Comparison of ENCODE assay signal across 38 mouse cellular contexts in the genomic region with DNA sequence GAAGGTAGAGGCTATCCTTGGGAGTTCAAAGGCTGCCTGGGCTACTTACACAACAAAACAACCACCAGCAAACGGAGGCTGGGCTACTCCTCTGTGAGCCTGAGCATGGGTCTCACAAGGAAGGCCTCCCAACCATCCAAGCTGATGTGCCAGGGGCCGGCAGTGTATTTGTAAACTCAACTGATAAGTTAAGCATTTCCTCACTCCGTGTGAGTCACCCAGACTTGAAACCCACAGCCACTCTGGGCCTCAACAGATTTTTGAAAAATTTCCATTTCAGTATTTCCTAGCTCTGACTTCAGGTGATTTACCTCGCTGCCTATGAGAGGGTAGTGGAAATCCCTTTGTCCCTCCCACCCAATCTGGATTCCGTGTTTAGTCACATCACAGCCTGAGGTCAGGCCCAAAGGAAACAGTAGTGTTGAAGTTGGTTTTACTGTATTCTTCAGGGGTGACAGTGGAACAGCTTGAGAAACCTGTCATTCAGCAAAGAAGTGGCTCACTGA. TPM values are rescaled to one million over a fixed set of nuclear protein-coding genes. Genes with fewer than 3 reads are reported as not detected.
DNase-seq lines count a peak whose midpoint lies in the region; ATAC-seq and TF ChIP-seq lines count a peak whose summit lies in the region.
"Had no signal": no experiment of that assay in that cellular context is flagged by ENCODE, and none has a peak within 500 bp of the region (broad histone marks: within the 10 kb centered on the region; RNA-seq: fewer than 3 reads in every experiment).

No protein-coding gene starts in this region.

- peaks cover 75% of the 10 kb centered on the region for H3K4me1 ChIP-seq in G1E (ENCODE audit: insufficient read depth, low read depth, low read length)
- no peaks in the 10 kb centered on the region for H3K4me1 ChIP-seq in kidney, adult 2 months (ENCODE audit: control insufficient read depth, insufficient read depth, low read length)

- ATAC-seq in G1E (ENCODE audit: extremely low read depth, insufficient number of reproducible peaks, low FRiP score, poor library complexity, severe bottlenecking) = no peak
- peak; percentile 64 for ATAC-seq in inflammation-experienced regulatory T-cells, adult 6 months
- ATAC-seq: forebrain, embryonic 16.5 days; hindbrain, embryonic 16.5 days; intestine, embryonic 16.5 days had no signal

- H3K27me3 ChIP-seq in G1E (ENCODE audit: insufficient read depth, low read length) = 0 out of 2 replicates have a peak, but pooled peaks cover 3% of the 10 kb centered on the region
- 0 out of 2 replicates have a peak, but pooled peaks cover 2% of the 10 kb centered on the region for H3K27me3 ChIP-seq in kidney, adult 2 months (replicated peaks; ENCODE audit: control insufficient read depth, insufficient read depth, low read length)
- H3K27me3 ChIP-seq: heart, embryonic 15.5 days; limb, embryonic 12.5 days; stomach, embryonic 15.5 days had no signal

- peak; percentile 13 for DNase-seq in adrenal gland, postnatal 14 days
- DNase-seq in adrenal gland, postnatal 25 days = no peak
- DNase-seq in 416B (ENCODE audit: low read depth) = peak; percentile 85
- no peak for DNase-seq in G1E (ENCODE audit: low spot score)
- no peak for DNase-seq in left cerebral cortex, adult 8-10 months (ENCODE audit: low spot score in 2 of 2)
- no peak for DNase-seq in left cerebral cortex, postnatal 25 days (ENCODE audit: low spot score in 2 of 2)
- no peak for DNase-seq in kidney, adult 2 months
- DNase-seq: adrenal gland, postnatal 10 days; cerebellum, adult 2 months; gastrocnemius, postnatal 10 days; kidney, adult 9 months; kidney, postnatal 10 days; layer of hippocampus, adult 9-11 months; lung, embryonic 14.5 days; lung, postnatal 36 days; retina, postnatal 1 day; right cerebral cortex, postnatal 14 days; thymus, adult 2 months; thymus, postnatal 4 days had no signal

- no peak for TF ChIP-seq CTCF in G1E (IDR thresholded peaks at IDR 0.05; ENCODE audit: low read depth, low read length)
- TF ChIP-seq CTCF in kidney, adult 2 months (conservative IDR thresholded peaks at IDR 0.05; ENCODE audit: insufficient read depth, insufficient read length, low read depth, low read length) = no peak

- no peak for TF ChIP-seq POLR2A in kidney, adult 2 months (IDR thresholded peaks at IDR 0.05; ENCODE audit: low read depth, low read length)

- intact Hi-C loops in left cerebral cortex, postnatal 25 days (cut with DNase I) = no loop called here

- H3K9me3 ChIP-seq in G1E (replicated peaks) = no peaks in the 10 kb centered on the region
- H3K9me3 ChIP-seq: heart, embryonic 15.5 days; limb, embryonic 12.5 days; liver, embryonic 15.5 days; midbrain, embryonic 12.5 days; neural tube, embryonic 15.5 days; stomach, embryonic 15.5 days had no signal

- H3K4me3 ChIP-seq in G1E (ENCODE audit: low read depth, low read length) = 0 out of 2 replicates have a peak overlapping the region, but pooled peaks have one; percentile 9
- H3K4me3 ChIP-seq in kidney, adult 2 months (ENCODE audit: insufficient read depth, low read depth, low read length) = no peak overlapping the region
- H3K4me3 ChIP-seq: erythroblast, embryonic 14.5 days; heart, embryonic 15.5 days; limb, embryonic 12.5 days; liver, embryonic 15.5 days; midbrain, embryonic 12.5 days; neural tube, embryonic 15.5 days; stomach, embryonic 15.5 days had no signal

- no peak overlapping the region for H3K27ac ChIP-seq in kidney, adult 2 months (ENCODE audit: insufficient read depth, low read depth, low read length)
- H3K27ac ChIP-seq: heart, embryonic 15.5 days; limb, embryonic 12.5 days; liver, embryonic 15.5 days; midbrain, embryonic 12.5 days; neural tube, embryonic 15.5 days; stomach, embryonic 15.5 days had no signal

- 64% methylated on average over 5 of the region's 5 CpGs for WGBS in kidney, adult 2 months

- peaks cover 30% of the 10 kb centered on the region for H3K36me3 ChIP-seq in G1E (replicated peaks)
- H3K36me3 ChIP-seq in kidney, adult 2 months (ENCODE audit: control insufficient read depth, insufficient read depth, low read length) = no peaks in the 10 kb centered on the region
- H3K36me3 ChIP-seq: heart, embryonic 15.5 days; liver, embryonic 15.5 days; midbrain, embryonic 12.5 days; neural tube, embryonic 15.5 days; stomach, embryonic 15.5 days had no signal

RNA-seq across cellular contexts. Expression of a gene that starts 3.6 kb away (rescaled TPM):
- 0.44 and 0.68 TPM in 2 replicates for total RNA-seq in adrenal gland, postnatal 14 days (2021)
- total RNA-seq in adrenal gland, postnatal 25 days (2021) = 0.39 and 0.71 TPM in 2 replicates
- total RNA-seq in G1E (2014; fragmentation: Nextera tagmentation) (2.3 and 4.4 TPM in 2 replicates), G1E (2017) (9.0 and 10.4 TPM in 2 replicates)
- 6.6 and 9.2 TPM in 2 replicates for polyA plus RNA-seq in G1E (2012)
- polyA plus RNA-seq in inflammation-experienced regulatory T-cells, adult 6 months (2017; shearing (Covaris generic)) = 10 to 100 TPM in 2 of 3 experiments, 1 to 10 TPM in 1; 9.6 to 30.9 (median 15.9) TPM
- total RNA-seq in left cerebral cortex, adult 8-10 months (2022) = under 1 TPM; 0.39 to 0.84 (median 0.63) TPM
- total RNA-seq in left cerebral cortex, postnatal 25 days (2021) = 1 to 10 TPM in 1 of 2 experiments, not detected in 1; 1.2 TPM
- 1.6 and 2.5 TPM in 2 replicates for polyA plus RNA-seq in kidney, adult 2 months (2012; rRNA removed)

RNA-seq across cellular contexts. Expression of a gene that starts 21.1 kb away (rescaled TPM):
- total RNA-seq in adrenal gland, postnatal 14 days (2021) = 6.4 and 12.3 TPM in 2 replicates
- total RNA-seq in adrenal gland, postnatal 25 days (2021) = 4.0 and 5.0 TPM in 2 replicates
- total RNA-seq in G1E (2014; fragmentation: Nextera tagmentation) (4.2 and 4.3 TPM in 2 replicates), G1E (2017) (0.38 and 0.46 TPM in 2 replicates)
- polyA plus RNA-seq in G1E (2012) = 0.37 and 0.51 TPM in 2 replicates
- polyA plus RNA-seq in inflammation-experienced regulatory T-cells, adult 6 months (2017; shearing (Covaris generic)) = 1 to 10 TPM; 2.2 to 5.4 (median 3.9) TPM
- 100 to 1,000 TPM; 607 to 698 (median 653) TPM for total RNA-seq in left cerebral cortex, adult 8-10 months (2022)
- 100 to 1,000 TPM; 641 to 646 TPM for total RNA-seq in left cerebral cortex, postnatal 25 days (2021)
- 2.1 and 2.9 TPM in 2 replicates for polyA plus RNA-seq in kidney, adult 2 months (2012; rRNA removed)
- polyA plus RNA-seq: erythroblast, embryonic 14.5 days had no signal

RNA-seq across cellular contexts. Expression of a gene that starts 30.4 kb away (rescaled TPM):
- 1.7 and 9.7 TPM in 2 replicates for total RNA-seq in adrenal gland, postnatal 14 days (2021)
- 1.6 TPM in 1 of 2 replicates, not detected in the other for total RNA-seq in adrenal gland, postnatal 25 days (2021)
- total RNA-seq in G1E (2014; fragmentation: Nextera tagmentation) (25.8 and 39.7 TPM in 2 replicates), G1E (2017) (13.4 and 14.3 TPM in 2 replicates)
- polyA plus RNA-seq in G1E (2012) = 23.3 and 24.6 TPM in 2 replicates
- polyA plus RNA-seq in inflammation-experienced regulatory T-cells, adult 6 months (2017; shearing (Covaris generic)) = 100 to 1,000 TPM; 183 to 288 (median 219) TPM
- 1 to 10 TPM; 1.1 to 3.9 (median 2.5) TPM for total RNA-seq in left cerebral cortex, adult 8-10 months (2022)
- 1 to 10 TPM in 1 of 2 experiments, under 1 TPM in 1; 0.78 to 2.2 TPM for total RNA-seq in left cerebral cortex, postnatal 25 days (2021)
- 2.0 and 4.9 TPM in 2 replicates for polyA plus RNA-seq in kidney, adult 2 months (2012; rRNA removed)

RNA-seq across cellular contexts. Expression of a gene that starts 40.9 kb away (rescaled TPM):
- total RNA-seq in adrenal gland, postnatal 14 days (2021) = not detected in 2 replicates
- not detected in 2 replicates for total RNA-seq in adrenal gland, postnatal 25 days (2021)
- not detected in 2 replicates for total RNA-seq in G1E (2014; fragmentation: Nextera tagmentation)
- total RNA-seq in G1E (2017) = not detected in 2 replicates
- not detected in 2 replicates for polyA plus RNA-seq in G1E (2012)
- 1 to 10 TPM; 1.6 to 5.2 (median 3.4) TPM for polyA plus RNA-seq in inflammation-experienced regulatory T-cells, adult 6 months (2017; shearing (Covaris generic))
- under 1 TPM in 1 of 4 experiments, not detected in 3; 0.55 TPM for total RNA-seq in left cerebral cortex, adult 8-10 months (2022)
- under 1 TPM in 1 of 2 experiments, not detected in 1; 0.44 TPM for total RNA-seq in left cerebral cortex, postnatal 25 days (2021)
- polyA plus RNA-seq in kidney, adult 2 months (2012; rRNA removed) = 0.13 TPM in 1 of 2 replicates, not detected in the other
- total RNA-seq: adrenal gland, postnatal 10 days; gastrocnemius, postnatal 10 days; heart, adult 8-10 months; heart, postnatal 25 days; left cerebral cortex, postnatal 14 days; liver, adult 2 months; megakaryocyte, adult 5-6 weeks had no signal
- polyA plus RNA-seq: embryonic facial prominence, embryonic 14.5 days; erythroblast, embryonic 14.5 days; forebrain, embryonic 11.5 days; forebrain, embryonic 16.5 days; gonadal fat pad, adult 2 months; heart, embryonic 15.5 days; intestine, embryonic 16.5 days; limb, embryonic 12.5 days; liver, adult 2 months; liver, embryonic 15.5 days; lung, embryonic 14.5 days had no signal

RNA-seq across cellular contexts. Expression of a gene that starts 49.1 kb away (rescaled TPM):
- total RNA-seq in adrenal gland, postnatal 14 days (2021) = 91.4 and 116 TPM in 2 replicates
- 89.2 and 96.3 TPM in 2 replicates for total RNA-seq in adrenal gland, postnatal 25 days (2021)
- 42.6 and 44.5 TPM in 2 replicates for total RNA-seq in G1E (2014; fragmentation: Nextera tagmentation)
- total RNA-seq in G1E (2017) = 2.4 and 3.3 TPM in 2 replicates
- polyA plus RNA-seq in G1E (2012) = 16.7 and 18.3 TPM in 2 replicates
- polyA plus RNA-seq in inflammation-experienced regulatory T-cells, adult 6 months (2017; shearing (Covaris generic)) = 1 to 10 TPM; 1.0 to 3.1 (median 2.6) TPM
- 100 to 1,000 TPM; 313 to 347 (median 323) TPM for total RNA-seq in left cerebral cortex, adult 8-10 months (2022)
- 100 to 1,000 TPM; 338 to 348 TPM for total RNA-seq in left cerebral cortex, postnatal 25 days (2021)
- polyA plus RNA-seq in kidney, adult 2 months (2012; rRNA removed) = 121 and 124 TPM in 2 replicates

Comparison
In these comparisons a context has a peak if more than half of its experiments do, and no peak if none do; other contexts are left out.
1. DNase-seq: peak in adrenal gland, postnatal 14 days (single experiment) and 416B (single experiment); none in adrenal gland, postnatal 25 days (single experiment), G1E (single experiment), left cerebral cortex, adult 8-10 months (0 of 2), left cerebral cortex, postnatal 25 days (0 of 2) and kidney, adult 2 months (single experiment).
2. RNA of a gene that starts 21.1 kb away (total RNA-seq): 607 to 698 TPM in left cerebral cortex, adult 8-10 months and 641 to 646 TPM in left cerebral cortex, postnatal 25 days; 6.4 to 12.3 TPM in adrenal gland, postnatal 14 days, 0.38 to 4.3 TPM in G1E and 4.0 to 5.0 TPM in adrenal gland, postnatal 25 days; every median in the first group is over 10 times any median in the second.